Mouse (Mus musculus) small intestine, adult 2 months (tissue): Measurements from ENCODE around the gene Cyb5r3.
A peak's percentile ranks its signal among the peaks of the same experiment; 100 is the strongest.

ENCODE experiments used
- CTCF ChIP-seq: fragments of 200-500 bp; IDR thresholded peaks from 2 replicates; pipeline ENCODE4 v1.5.1; 2012; ENCODE audit warnings: low read depth, mild to moderate bottlenecking, control low read depth, inconsistent platforms, low read length, moderate library complexity, mixed read lengths; ENCODE audit not compliant: insufficient replicate concordance, insufficient read length; ENCODE audit errors: extremely low read depth
- POLR2A ChIP-seq: fragments of 200-500 bp; IDR thresholded peaks from 2 replicates; pipeline ENCODE4 v1.6.1; 2012; ENCODE audit warnings: low read depth, mild to moderate bottlenecking, control low read depth, inconsistent platforms, low read length, moderate library complexity

GRCm38 (mm10) chr15:83149196-83150072 lies 23.0 kb downstream of the Cyb5r3 start, which contains the start of gene Poldip3:
- no peak for TF ChIP-seq CTCF
- TF ChIP-seq POLR2A = peak; percentile 90
